Mouse (Mus musculus): Measurements from ENCODE around the gene Pde4c. TPM values are rescaled to one million over a fixed set of nuclear protein-coding genes. Genes with fewer than 3 reads are reported as not detected.
A peak's percentile ranks its signal among the peaks of the same experiment; 100 is the strongest.

The Pde4c gene
- polyA plus RNA-seq, 1 experiment from 2014 or later, result 0.16 TPM

DNA sequence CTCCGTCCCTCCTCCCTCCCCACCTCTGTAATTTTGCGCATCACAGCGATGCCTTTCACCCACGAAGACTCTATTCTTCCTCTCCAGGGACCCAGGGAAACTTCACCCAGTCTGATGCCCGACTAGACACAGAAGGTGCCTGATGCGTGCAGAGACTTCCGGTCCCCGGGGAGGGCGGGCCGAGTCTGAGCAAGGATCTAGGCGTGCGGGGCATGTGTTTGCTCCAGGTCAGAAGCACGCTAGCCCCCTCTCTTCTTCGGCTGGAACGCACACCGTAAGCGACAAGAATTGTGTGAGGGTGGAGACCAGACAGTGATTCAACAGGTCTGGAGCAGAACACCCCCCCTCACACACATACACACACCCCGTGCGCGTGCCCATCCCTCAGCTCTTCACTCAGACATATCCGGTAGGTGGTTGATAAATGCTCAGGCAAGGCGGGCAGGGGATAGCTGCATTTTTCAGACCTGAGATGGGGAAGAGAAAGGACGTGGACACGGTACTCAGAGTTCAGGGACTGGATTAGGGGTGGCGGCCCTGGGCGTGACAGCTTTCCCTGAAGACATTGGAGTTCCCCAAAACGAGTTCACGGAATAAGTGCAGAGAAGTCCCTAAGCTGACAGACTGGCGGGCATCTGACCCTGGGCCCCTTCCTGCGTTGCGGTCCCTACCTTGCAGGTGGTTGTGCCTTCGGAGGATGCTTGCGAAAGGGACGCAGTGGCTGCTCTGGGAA lies 42.5 kb downstream of the Pde4c start:
- peak overlapping the region; percentile 27 for H3K4me3 ChIP-seq (ENCODE audit: low read depth, low read length)
- DNase-seq (ENCODE audit: low spot score, missing footprints) (peak; percentile 90), ATAC-seq (ENCODE audit: low FRiP score) (no peak)
- peaks cover 2% of the 10 kb centered on the region; the same call in 1 of the 2 replicates for H3K27me3 ChIP-seq (ENCODE audit: control insufficient read depth, insufficient read depth, low read length)
- H3K27ac ChIP-seq (ENCODE audit: low read depth, low read length), result no peak overlapping the region
- peak overlapping the region; percentile 56 for H3K4me2 ChIP-seq
- WGBS, result 2% methylated on average over 34 of the region's 34 CpGs
- H3K36me3 ChIP-seq (ENCODE audit: control insufficient read depth, insufficient read depth, low read length), result peaks cover 9% of the 10 kb centered on the region; the same call in 1 of the 2 replicates
- peaks cover 13% of the 10 kb centered on the region for H3K4me1 ChIP-seq (ENCODE audit: control insufficient read depth, insufficient read depth, low read length)
- H3K9me3 ChIP-seq (ENCODE audit: control insufficient read depth, low read length), result no peaks in the 10 kb centered on the region
- peak overlapping the region; percentile 54 for H3K9ac ChIP-seq (ENCODE audit: low read length)

DNA sequence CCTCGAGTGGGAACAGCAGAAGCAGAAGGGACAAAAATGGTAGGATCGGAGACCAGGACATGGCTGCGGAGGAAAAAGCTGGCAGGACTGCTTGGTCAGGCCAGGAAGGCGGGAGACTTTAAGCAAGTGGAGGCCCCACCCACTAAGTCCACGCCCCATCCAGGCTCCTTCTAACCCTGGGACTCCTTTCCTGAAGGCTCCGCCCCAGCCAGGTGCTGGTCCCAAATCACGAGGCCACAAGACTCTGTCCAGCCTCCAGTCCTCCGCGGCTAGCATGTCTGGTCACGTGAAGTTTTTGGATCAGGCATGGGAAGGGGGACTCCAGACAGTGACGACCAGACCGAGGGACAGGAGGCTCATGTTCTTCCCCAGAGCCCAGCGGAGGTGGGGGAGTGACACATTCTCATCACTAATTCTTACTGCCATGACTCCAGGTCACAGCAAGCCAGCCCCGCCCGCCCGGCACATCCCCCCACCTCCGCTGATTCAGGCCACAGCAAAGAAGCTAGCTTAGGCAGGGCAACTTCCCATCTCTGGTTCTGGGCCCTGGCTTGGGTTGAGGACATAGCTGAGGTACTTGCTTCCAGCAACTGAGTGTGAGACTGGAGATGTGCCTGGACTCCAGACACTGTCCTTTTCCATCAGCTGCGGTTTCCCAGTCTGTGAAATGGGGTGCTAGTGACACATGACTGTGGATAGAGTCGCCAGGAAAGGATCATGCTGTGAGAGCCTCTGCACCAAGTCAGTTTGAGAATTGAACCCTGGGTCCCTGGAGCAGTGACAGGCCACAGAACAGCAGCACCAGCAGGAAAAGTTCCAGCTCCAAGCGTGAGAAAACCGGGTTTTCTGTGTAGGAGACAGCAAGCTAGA lies 43.3 kb downstream of the Pde4c start:
- Histone ChIP-seq H3K4me1 (ENCODE audit: control insufficient read depth, insufficient read depth, low read length) (peaks cover 13% of the 10 kb centered on the region), H3K4me3 (ENCODE audit: low read depth, low read length) (peak overlapping the region; percentile 27), H3K27me3 (ENCODE audit: control insufficient read depth, insufficient read depth, low read length) (peaks cover 2% of the 10 kb centered on the region; the same call in 1 of the 2 replicates), H3K9me3 (ENCODE audit: control insufficient read depth, low read length) (no peaks in the 10 kb centered on the region), H3K4me2 (peak overlapping the region; percentile 56), H3K36me3 (ENCODE audit: control insufficient read depth, insufficient read depth, low read length) (peaks cover 9% of the 10 kb centered on the region; the same call in 1 of the 2 replicates), H3K9ac (ENCODE audit: low read length) (peak overlapping the region; percentile 54), H3K27ac (ENCODE audit: low read depth, low read length) (no peak overlapping the region)
- WGBS, result 6% methylated on average over 21 of the region's 21 CpGs
- ATAC-seq (ENCODE audit: low FRiP score) (peak; percentile 16; the same call in 1 of the 2 replicates), DNase-seq (ENCODE audit: low spot score, missing footprints) (peak; percentile 93)

DNA sequence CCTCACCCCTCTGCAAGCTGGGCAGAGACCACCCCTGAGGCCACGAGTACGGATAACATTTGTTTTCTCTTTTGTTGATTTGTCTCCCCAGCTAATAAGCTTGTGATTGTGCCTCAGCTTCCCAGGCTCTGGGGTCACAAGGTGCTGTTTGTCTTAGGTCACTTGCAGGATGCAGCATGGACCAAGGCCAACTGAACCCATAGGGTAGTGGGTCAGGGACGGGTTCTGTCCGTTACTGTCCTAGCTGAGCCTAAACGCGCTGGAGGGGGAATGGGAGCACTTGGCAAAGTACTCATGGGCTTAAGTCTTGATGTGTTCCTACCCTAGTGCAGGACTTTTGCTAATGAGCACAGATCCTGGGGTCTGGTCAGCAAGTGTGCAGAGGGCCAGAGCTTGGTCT lies 44.0 kb downstream of the Pde4c start:
- Histone ChIP-seq H3K36me3 (ENCODE audit: control insufficient read depth, insufficient read depth, low read length) (peaks cover 9% of the 10 kb centered on the region; the same call in 1 of the 2 replicates), H3K4me2 (no peak overlapping the region), H3K9ac (ENCODE audit: low read length) (no peak overlapping the region), H3K27me3 (ENCODE audit: control insufficient read depth, insufficient read depth, low read length) (peaks cover 2% of the 10 kb centered on the region; the same call in 1 of the 2 replicates), H3K4me3 (ENCODE audit: low read depth, low read length) (no peak overlapping the region), H3K27ac (ENCODE audit: low read depth, low read length) (no peak overlapping the region), H3K9me3 (ENCODE audit: control insufficient read depth, low read length) (no peaks in the 10 kb centered on the region), H3K4me1 (ENCODE audit: control insufficient read depth, insufficient read depth, low read length) (peaks cover 13% of the 10 kb centered on the region)
- DNase-seq (ENCODE audit: low spot score, missing footprints), result no peak
- ATAC-seq (ENCODE audit: low FRiP score), result no peak
- 79% methylated on average over 6 of the region's 6 CpGs for WGBS

DNA sequence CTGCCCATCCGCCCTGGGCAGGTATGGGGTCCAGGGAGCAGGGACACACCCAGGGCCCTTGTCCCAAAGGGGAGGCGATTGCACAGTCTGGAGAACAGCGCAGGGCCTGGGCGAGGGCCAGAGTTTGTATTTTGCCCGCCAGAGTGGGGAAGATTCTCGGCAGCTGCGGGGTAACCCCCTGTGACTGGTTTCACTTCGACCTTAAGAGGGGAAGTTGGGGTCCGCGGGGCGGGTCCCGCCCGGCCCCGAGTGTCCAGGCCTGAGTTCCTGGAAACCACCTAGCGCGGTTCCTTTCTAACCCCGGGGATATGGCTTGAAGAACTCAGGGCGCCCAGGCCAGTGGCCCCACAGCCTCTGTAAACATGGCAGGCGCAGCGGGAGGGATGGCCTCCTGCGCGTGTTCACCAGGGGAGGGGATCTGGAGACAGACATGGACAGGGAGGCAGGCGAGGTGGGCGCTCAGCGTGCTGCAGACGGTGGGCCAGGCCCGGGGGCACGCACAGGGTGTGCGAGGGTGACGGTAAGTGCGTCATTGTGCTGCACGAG lies 44.8 kb downstream of the Pde4c start:
- Histone ChIP-seq H3K27ac (ENCODE audit: low read depth, low read length) (no peak overlapping the region), H3K27me3 (ENCODE audit: control insufficient read depth, insufficient read depth, low read length) (peaks cover 2% of the 10 kb centered on the region; the same call in 1 of the 2 replicates), H3K4me1 (ENCODE audit: control insufficient read depth, insufficient read depth, low read length) (peaks cover 13% of the 10 kb centered on the region), H3K9me3 (ENCODE audit: control insufficient read depth, low read length) (no peaks in the 10 kb centered on the region), H3K36me3 (ENCODE audit: control insufficient read depth, insufficient read depth, low read length) (peaks cover 9% of the 10 kb centered on the region; the same call in 1 of the 2 replicates), H3K4me3 (ENCODE audit: low read depth, low read length) (no peak overlapping the region), H3K4me2 (no peak overlapping the region), H3K9ac (ENCODE audit: low read length) (no peak overlapping the region)
- WGBS, result 95% methylated on average over 32 of the region's 32 CpGs
- ATAC-seq (ENCODE audit: low FRiP score) (no peak), DNase-seq (ENCODE audit: low spot score, missing footprints) (no peak)

DNA sequence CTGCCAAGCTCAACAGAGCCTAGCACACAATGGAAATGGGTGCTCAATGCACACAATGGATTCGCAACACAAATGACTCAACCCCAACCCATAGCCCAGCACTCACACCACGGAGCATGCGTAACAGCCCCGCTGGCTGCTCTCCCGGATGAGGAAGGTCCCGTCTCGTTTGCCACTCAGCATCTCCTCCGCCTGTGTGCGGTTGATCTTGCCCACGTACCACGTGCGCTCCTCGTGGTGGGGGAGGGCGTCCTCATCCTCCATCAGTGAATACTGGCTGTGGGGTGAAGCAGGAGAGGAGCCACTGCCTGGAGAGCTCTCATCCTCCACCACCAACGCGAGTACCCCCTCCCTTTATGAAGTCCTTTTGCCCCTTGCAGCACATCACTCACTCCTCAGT lies 45.4 kb downstream of the Pde4c start:
- WGBS, result 85% methylated on average over 16 of the region's 16 CpGs
- Histone ChIP-seq H3K27me3 (ENCODE audit: control insufficient read depth, insufficient read depth, low read length) (peaks cover 2% of the 10 kb centered on the region; the same call in 1 of the 2 replicates), H3K4me2 (no peak overlapping the region), H3K4me3 (ENCODE audit: low read depth, low read length) (no peak overlapping the region), H3K27ac (ENCODE audit: low read depth, low read length) (no peak overlapping the region), H3K4me1 (ENCODE audit: control insufficient read depth, insufficient read depth, low read length) (peaks cover 13% of the 10 kb centered on the region), H3K9me3 (ENCODE audit: control insufficient read depth, low read length) (no peaks in the 10 kb centered on the region), H3K36me3 (ENCODE audit: control insufficient read depth, insufficient read depth, low read length) (peaks cover 13% of the 10 kb centered on the region), H3K9ac (ENCODE audit: low read length) (no peak overlapping the region)
- ATAC-seq (ENCODE audit: low FRiP score) (peak; percentile 10; the same call in 1 of the 2 replicates), DNase-seq (ENCODE audit: low spot score, missing footprints) (no peak)

DNA sequence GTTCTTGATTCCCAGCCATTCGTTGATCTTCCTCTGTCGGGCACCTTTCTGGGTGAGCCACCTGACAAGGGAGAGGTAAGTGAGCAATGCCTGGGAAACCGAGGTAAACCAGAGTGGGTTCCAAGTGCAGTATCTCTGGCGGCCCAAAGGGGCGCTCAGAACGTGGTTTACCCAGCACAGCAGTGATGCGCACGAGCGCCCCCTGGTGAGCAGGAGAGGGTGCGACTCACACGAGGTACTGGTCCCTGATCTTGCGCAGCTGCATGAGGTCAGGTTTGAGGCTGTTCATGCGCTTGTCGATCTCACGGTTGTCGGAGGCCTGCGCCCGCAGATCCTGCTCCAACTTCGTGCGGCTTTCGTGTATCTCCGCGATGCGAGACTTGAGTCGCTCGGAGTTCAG lies 45.8 kb downstream of the Pde4c start:
- WGBS, result 8% methylated on average over 26 of the region's 26 CpGs
- no peak overlapping the region for H3K4me2 ChIP-seq
- H3K9me3 ChIP-seq (ENCODE audit: control insufficient read depth, low read length), result no peaks in the 10 kb centered on the region
- ATAC-seq (ENCODE audit: low FRiP score) (peak; percentile 68), DNase-seq (ENCODE audit: low spot score, missing footprints) (peak; percentile 99)
- peaks cover 13% of the 10 kb centered on the region for H3K4me1 ChIP-seq (ENCODE audit: control insufficient read depth, insufficient read depth, low read length)
- no peak overlapping the region for H3K4me3 ChIP-seq (ENCODE audit: low read depth, low read length)
- no peak overlapping the region for H3K9ac ChIP-seq (ENCODE audit: low read length)
- peaks cover 2% of the 10 kb centered on the region; the same call in 1 of the 2 replicates for H3K27me3 ChIP-seq (ENCODE audit: control insufficient read depth, insufficient read depth, low read length)
- peaks cover 15% of the 10 kb centered on the region for H3K36me3 ChIP-seq (ENCODE audit: control insufficient read depth, insufficient read depth, low read length)
- H3K27ac ChIP-seq (ENCODE audit: low read depth, low read length), result no peak overlapping the region

DNA sequence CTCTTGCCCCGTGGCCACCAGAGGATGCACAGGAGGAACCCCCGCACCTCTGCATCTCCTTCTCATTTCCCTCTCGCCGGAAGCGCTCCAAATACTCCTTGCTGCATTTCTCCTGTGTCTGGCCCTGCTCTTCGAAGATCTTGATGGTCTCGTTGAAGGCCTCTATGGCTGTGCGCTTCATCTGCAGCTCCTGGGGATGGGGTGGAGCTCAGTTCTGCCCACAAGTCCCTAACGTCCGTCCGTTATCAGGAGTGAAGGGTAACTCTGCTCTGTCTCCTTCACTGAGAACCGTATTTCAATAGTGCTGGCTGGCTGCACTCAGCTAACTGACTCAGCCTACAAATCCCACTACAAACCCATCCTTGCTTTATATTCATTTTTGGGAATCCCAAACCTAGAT lies 46.3 kb downstream of the Pde4c start:
- H3K36me3 ChIP-seq (ENCODE audit: control insufficient read depth, insufficient read depth, low read length), result peaks cover 15% of the 10 kb centered on the region
- 73% methylated on average over 12 of the region's 12 CpGs for WGBS
- H3K9ac ChIP-seq (ENCODE audit: low read length), result no peak overlapping the region

DNA sequence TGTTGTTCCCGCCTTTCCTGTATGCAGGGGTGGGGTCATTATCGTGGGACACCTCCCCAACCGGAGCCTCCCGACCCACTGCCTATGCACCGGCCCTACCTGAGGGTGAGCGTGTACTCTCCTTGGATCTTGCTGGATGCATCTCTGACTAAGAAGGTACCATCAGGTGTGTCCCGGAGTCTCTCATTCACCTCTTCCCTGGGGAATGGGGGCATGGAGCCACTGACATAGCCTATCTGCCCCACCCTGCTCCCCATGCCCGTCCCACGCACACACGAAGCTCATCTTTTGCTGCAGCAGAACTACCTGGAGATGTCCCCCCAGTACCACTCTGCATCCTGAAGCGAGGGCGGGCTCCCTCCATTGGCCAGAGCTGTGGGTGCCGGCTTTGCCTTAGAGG lies 47.2 kb downstream of the Pde4c start:
- Histone ChIP-seq H3K27me3 (ENCODE audit: control insufficient read depth, insufficient read depth, low read length) (peaks cover 2% of the 10 kb centered on the region; the same call in 1 of the 2 replicates), H3K27ac (ENCODE audit: low read depth, low read length) (no peak overlapping the region), H3K9me3 (ENCODE audit: control insufficient read depth, low read length) (no peaks in the 10 kb centered on the region), H3K4me1 (ENCODE audit: control insufficient read depth, insufficient read depth, low read length) (peaks cover 18% of the 10 kb centered on the region), H3K9ac (ENCODE audit: low read length) (no peak overlapping the region), H3K36me3 (ENCODE audit: control insufficient read depth, insufficient read depth, low read length) (peaks cover 15% of the 10 kb centered on the region), H3K4me3 (ENCODE audit: low read depth, low read length) (no peak overlapping the region), H3K4me2 (no peak overlapping the region)
- DNase-seq (ENCODE audit: low spot score, missing footprints) (no peak), ATAC-seq (ENCODE audit: low FRiP score) (no peak)
- WGBS, result 94% methylated on average over 13 of the region's 13 CpGs

More for the DNA sequence above, 46.3 kb downstream of the Pde4c start:
- Histone ChIP-seq H3K4me2 (no peak overlapping the region), H3K4me1 (ENCODE audit: control insufficient read depth, insufficient read depth, low read length) (peaks cover 13% of the 10 kb centered on the region), H3K27me3 (ENCODE audit: control insufficient read depth, insufficient read depth, low read length) (peaks cover 2% of the 10 kb centered on the region; the same call in 1 of the 2 replicates), H3K4me3 (ENCODE audit: low read depth, low read length) (no peak overlapping the region), H3K9me3 (ENCODE audit: control insufficient read depth, low read length) (no peaks in the 10 kb centered on the region), H3K27ac (ENCODE audit: low read depth, low read length) (no peak overlapping the region)
- no peak for ATAC-seq (ENCODE audit: low FRiP score)
- DNase-seq (ENCODE audit: low spot score, missing footprints), result no peak
